Mouse (Mus musculus): Measurements from ENCODE around the gene Prkn.

DNA sequence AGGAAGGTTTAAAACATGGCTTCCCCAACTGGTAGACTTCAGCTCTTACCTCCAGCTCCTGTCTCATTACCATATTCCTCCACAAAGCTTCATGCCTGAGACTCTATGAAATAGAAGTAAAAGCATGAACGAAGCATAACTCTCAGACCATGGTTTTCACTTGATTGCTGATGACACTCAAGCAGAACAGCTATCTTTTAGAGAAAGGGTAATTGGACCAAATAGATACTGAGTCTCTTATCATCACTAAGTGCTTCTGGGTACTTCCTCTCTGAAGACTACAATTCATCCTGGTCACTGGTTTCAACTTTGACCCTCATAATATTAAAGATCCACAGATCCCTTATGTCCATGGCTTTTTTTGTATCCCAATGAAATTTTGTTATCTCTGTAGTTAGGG is 42.1 kb downstream of the Prkn start:
- no peak for TF ChIP-seq CTCF (IDR thresholded peaks at IDR 0.05; ENCODE audit: borderline replicate concordance, insufficient read depth, low read depth, low read length)
- no peak for TF ChIP-seq POLR2A (IDR thresholded peaks at IDR 0.05; ENCODE audit: borderline replicate concordance, insufficient read depth, low read length)

Data from cerebellum, adult 2 months (tissue).